Mouse (Mus musculus) heart, adult 8-10 months (tissue): ENCODE data around the gene Ifi47. TPM values are rescaled to one million over a fixed set of nuclear protein-coding genes. Genes with fewer than 3 reads are reported as not detected.

Experiments
- total RNA-seq, 4 experiments: library from RNA; stranded (reverse); gene quantifications; 2 replicates each; pipeline ENCODE4 v1.2.4; 2022

Ifi47 gene
- total RNA-seq, 4 experiments from 2014 or later = 2.2 to 3.0 (median 2.7) TPM

Other genes with a start within 250 kb of the Ifi47 start
- gene Gm12184, start 249.9 kb upstream of the Ifi47 start, total RNA-seq = 1 to 10 TPM; 1.6 to 5.4 (median 3.7) TPM
- gene Irgm1, start 204.9 kb upstream of the Ifi47 start, total RNA-seq = 10 to 100 TPM; 11.7 to 13.3 (median 12.1) TPM
- gene Gm5431, start 174.4 kb upstream of the Ifi47 start, total RNA-seq = 1 to 10 TPM in 2 of 4 experiments, under 1 TPM in 2; 0.47 to 1.2 (median 0.90) TPM
- gene Psme2b, start 130.4 kb upstream of the Ifi47 start, total RNA-seq = 1 to 10 TPM; 1.7 to 2.9 (median 2.7) TPM
- under 1 TPM in 3 of 4 experiments, not detected in 1; 0.09 to 0.14 (median 0.09) TPM for gene Olfr56, start 97.7 kb upstream of the Ifi47 start, total RNA-seq
- gene 9930111J21Rik1, start 97.2 kb upstream of the Ifi47 start, total RNA-seq = 1 to 10 TPM; 4.0 to 5.6 (median 4.4) TPM
- 1 to 10 TPM in 3 of 4 experiments, under 1 TPM in 1; 0.79 to 1.2 (median 1.1) TPM for gene Gm12185, start 84.4 kb upstream of the Ifi47 start, total RNA-seq
- gene Tgtp1, start 82.4 kb upstream of the Ifi47 start, total RNA-seq = 1 to 10 TPM; 1.6 to 3.4 (median 2.6) TPM
- gene 9930111J21Rik2, start 25.3 kb upstream of the Ifi47 start, total RNA-seq = 1 to 10 TPM; 4.7 to 6.0 (median 5.6) TPM
- gene Tgtp2, start 12.4 kb upstream of the Ifi47 start, total RNA-seq = 1 to 10 TPM; 2.1 to 3.9 (median 3.1) TPM
- gene Olfr1396, start 38.3 kb downstream of the Ifi47 start, total RNA-seq = 1 to 10 TPM in 3 of 4 experiments, under 1 TPM in 1; 0.72 to 1.3 (median 1.1) TPM
- not detected for gene Olfr1395, start 65.7 kb downstream of the Ifi47 start, total RNA-seq
- not detected for gene Olfr1394, start 77.8 kb downstream of the Ifi47 start, total RNA-seq
- 10 to 100 TPM; 22.6 to 28.5 (median 23.8) TPM for gene Btnl9, start 110.6 kb downstream of the Ifi47 start, total RNA-seq
- gene Zfp62, start 126.7 kb downstream of the Ifi47 start, total RNA-seq = 10 to 100 TPM; 25.0 to 31.7 (median 27.1) TPM
- 10 to 100 TPM; 62.4 to 80.4 (median 68.8) TPM for gene Mgat1, start 167.6 kb downstream of the Ifi47 start, total RNA-seq
- under 1 TPM; 0.41 to 0.50 (median 0.43) TPM for gene Olfr1393, start 201.7 kb downstream of the Ifi47 start, total RNA-seq
- not detected for gene Olfr1392, start 208.7 kb downstream of the Ifi47 start, total RNA-seq
- gene Olfr10, start 228.2 kb downstream of the Ifi47 start, total RNA-seq = not detected
- not detected for gene Olfr1391, start 246.2 kb downstream of the Ifi47 start, total RNA-seq